Mouse (Mus musculus) cerebellum, adult 9-10 months (tissue): Measurements from ENCODE around the gene Fst.

Source experiments
- DNase-seq: peaks from one replicate; pipeline ENCODE4 v3.0.0; 2022

Gene Fst

DNA sequence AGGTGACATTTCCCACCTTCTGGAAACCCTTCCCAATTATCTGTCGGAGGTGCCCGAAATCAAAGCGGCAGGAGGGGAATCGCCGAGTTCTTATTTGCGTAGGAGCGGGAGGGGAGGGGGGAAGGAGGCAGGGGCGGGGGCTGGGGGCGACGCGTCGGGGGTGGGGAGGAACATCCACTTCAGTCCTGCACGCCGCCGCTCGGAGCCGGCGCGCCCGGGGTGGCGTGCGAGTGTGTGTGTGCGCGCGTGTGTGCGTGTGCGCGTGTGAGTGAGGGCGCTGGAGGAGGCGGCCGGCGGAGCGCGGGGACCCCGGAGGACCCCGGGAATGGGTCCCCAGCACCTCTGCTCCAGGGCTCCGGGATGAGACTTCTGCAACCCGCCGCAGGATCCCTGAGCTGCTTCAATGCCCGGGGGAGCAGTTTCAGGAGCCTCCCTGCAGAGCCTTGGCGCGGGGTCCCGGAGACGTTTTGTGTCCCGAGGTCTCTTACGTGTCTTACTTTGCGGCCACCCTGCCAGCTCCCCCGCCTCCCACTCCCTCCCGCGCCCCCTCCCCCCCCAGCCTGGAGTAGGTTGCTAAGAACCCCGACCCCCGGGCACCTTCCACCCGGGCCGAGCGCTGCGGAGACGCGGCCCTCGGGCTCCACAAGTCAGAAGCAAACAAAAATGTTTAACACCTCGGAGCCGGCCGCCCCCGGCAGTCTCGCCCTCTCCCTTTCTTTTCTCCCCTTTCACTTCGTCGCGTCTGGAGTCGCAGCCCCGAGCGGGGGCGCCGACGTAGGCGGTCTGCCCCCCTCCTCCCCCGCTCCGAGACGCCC is at the start of gene Fst:
TSS of gene Fst (minus strand) at position 66 of the 815 bp plus-strand sequence.
- no peak for DNase-seq

DNA sequence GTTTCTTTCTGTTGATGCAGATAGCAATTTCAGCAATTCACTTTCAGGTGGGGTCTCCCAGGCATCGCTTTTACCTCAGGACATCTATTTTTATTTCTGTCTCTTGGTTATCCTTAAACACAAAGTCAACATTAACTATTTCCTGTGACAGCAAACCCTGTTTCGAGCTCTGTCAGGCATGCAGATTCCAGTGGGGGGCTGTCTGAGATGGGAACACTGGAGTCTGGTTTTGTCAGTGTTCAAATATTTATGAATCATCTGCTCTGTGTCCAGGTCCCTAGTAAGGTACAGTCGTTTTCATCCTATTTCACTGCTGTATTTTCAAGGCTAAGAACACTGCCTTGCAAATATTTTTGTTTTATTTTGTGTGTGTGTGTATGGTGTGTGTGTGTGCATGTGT is 35.1 kb upstream of the Fst start:
- no peak for DNase-seq

GRCm38 (mm10) chr13:114488178-114488577 is 29.4 kb upstream of the Fst start:
- DNase-seq: no peak

DNA sequence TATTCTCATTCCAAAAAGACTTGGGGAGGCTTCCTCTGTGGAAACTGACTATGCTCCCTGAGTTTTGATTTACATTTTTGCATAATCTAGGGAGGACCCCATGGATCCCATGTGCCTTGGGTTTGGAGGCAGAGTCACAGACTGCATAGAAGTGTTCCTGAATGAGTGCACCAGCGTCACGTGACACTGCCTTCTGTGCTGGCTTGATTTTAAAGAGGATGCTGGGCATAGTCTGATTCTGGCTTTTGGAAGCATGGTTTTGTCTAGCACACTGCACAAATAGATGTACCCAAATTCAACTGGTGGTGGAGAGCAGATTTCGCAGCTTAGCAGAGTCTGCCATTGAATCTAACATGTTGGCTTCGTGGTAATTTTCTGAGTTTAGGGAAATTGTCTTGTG is 19.6 kb upstream of the Fst start:
- DNase-seq: no peak

- no peak for DNase-seq
These were observed 11.2 kb upstream of the Fst start for GRCm38 (mm10) chr13:114469945-114470344.

DNA sequence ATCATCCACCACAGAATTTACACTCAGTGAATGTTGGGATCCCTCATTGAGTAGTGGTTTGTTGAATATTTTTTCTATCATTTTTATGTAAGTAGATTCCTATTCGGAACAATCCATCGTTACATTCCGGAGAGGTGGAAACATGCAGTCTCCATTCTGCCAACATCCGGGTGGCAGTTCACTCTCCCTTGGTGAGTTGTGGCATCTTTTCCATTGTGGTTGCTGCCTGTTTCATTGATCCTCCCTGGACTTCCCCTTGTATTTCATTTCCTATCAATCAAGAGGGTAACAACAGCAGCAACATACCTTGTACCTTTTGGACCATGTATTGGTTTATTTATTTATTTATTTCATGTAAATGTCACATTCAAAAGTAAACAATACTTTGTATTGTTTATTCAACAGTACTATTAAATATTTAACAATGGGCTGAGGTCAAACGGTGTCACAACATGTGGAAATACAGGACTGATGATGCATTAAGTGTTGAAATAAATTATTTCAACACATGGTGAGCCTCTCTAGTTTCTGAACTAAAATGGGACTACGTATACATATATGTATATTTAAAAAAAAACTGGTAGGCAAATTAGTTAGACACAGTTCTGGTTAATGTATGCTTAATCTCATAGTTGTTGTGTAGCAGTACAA is 7.6 kb upstream of the Fst start:
- DNase-seq: no peak

GRCm38 (mm10) chr13:114465387-114465786 is 6.6 kb upstream of the Fst start:
- DNase-seq: no peak

DNA sequence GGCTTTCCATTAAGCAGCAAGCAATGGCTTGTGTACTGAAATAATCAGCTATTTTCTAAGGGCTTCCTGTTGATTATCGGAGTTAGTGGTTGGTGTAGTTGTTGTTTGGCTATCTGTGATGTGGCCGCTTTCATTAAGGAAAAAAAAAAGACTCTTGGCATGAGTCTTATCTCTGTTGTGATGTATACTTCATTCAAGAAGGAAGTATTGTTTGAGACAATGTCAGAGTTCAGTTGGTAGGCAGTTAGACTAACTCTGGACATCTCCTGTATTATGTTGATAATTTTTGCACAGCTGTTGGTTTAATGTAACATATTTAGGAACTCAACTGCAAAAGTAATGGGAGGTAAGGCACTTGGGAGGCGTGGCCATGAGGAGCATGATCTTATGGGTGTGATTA is 6.1 kb upstream of the Fst start:
- no peak for DNase-seq

DNA sequence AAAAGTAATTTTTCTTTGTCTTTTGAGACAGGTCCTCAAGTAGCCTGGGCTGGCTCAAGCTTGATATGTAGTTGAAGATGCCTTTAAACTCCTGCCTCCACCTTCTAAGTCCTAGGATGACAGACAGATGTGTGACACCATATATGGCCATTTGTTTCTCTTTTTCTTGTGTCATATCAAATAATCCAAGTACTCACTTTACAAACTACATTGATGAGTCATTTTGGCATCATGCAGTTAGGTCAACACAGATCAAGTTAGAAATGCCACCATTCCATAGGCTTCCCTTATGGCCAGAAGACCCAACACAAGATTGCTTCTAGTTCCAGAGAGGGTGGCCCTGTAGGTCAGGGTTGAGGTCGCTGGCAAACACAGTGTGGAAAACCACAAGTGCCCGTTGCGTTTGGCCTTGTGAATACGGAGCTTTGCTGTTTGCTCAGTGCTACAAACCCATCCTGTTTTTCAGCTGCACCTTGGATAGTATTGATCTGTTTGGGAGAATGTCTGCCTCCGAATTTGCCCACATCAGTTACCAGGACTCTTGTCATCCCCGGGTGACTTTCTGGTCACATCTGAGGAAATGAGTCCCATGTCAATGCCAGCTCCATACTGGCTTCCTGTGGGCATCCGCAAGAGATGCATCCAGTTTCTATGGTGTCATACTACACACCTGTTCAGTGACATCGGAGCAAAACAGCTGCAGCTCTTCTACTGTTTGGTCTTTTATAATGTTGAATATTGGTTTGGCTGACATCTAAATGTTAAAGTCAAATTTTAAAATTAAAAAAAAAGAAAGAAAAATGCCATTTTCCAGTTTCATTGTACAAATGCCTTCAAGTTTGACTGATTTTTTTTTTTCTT is 4.0 kb upstream of the Fst start:
- DNase-seq: no peak

DNA sequence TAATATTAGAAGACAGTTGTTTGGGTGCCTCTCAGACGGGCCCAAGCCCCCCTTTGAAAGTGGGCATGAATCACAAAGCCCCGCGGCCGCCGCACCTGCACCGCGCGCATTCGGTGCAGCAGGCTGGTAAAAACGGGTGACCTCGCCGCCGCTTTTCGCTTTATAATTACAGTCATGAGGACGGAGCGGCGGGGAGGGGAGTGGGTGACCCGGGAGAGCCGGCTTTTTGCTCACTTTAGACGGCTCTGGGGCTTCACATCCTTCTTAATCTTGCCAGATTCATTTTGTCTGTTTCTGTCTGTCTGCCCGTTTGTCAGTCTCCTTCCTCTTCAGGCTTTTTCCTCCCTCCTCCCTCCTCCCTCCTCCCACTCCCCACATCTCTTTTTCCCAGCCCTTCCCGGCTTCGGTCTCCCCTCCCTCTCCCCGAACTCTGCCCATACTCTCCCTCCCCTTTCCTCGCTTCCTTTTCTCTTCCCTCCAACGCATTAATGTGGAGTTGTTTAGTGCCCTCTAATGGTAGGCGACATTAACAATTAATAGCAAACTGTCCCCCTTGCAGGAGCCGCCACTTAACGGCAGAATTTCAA is 1.6 kb upstream of the Fst start:
- peak; percentile 67 for DNase-seq

- no peak for DNase-seq
These were observed 980 bp upstream of the Fst start for GRCm38 (mm10) chr13:114459701-114460160.

DNA sequence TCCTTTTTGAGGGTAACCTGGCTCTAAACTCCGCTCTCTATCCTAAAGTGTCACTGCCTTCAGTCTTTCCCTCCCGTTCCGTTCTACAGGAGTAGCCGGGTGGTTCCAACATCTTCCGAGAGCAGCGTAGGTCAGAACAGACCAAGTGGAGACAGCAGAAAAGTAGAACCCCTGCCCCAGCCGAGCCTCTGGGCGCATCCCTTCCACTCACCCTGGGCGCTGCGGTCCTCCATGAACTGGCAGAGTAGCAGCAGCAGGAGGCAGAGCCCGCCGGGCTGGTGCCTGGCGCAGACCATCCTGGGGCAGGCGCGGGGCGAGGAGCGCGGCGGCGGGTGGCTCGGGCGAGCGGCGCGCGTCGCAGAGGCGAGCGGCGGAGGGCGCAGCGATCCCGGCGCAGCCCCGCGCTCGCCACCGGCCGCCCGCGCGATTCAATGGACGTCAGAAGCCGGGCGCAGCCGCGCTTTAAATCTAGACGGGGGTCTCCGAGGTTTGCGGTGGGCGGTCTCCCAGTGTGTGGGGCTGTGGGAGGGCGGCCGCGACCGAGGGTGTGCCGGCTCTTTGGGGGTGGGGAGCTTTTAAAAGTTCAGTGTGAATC is 363 bp downstream of the Fst start:
- peak; percentile 6 for DNase-seq

DNA sequence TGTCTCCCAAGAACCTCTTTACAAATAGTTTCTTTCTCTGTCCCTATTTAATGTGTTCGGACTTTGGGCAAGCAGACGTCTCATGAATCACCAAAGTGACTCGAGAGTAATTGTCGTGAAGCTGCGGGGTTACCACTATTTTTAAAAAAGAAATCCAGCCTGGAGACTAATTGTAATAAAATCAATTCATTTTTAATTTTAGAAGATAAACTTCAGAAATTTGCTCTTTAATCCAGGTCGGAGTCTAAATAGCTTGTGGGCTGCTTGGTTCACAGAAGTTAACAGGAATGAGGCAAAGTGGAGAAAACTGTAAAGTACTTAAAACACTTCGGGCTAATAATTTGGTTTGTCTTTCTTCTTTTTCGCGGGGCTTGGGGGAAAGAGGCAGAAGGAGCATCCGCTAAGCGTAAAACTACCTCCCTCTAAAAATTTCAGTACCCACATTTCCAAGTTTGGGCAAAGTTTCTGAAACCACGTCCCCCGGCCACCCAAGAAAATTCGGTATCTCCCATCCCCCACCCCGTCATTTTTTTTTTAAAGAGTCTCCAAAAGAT is 1.1 kb downstream of the Fst start:
- DNase-seq: no peak

DNA sequence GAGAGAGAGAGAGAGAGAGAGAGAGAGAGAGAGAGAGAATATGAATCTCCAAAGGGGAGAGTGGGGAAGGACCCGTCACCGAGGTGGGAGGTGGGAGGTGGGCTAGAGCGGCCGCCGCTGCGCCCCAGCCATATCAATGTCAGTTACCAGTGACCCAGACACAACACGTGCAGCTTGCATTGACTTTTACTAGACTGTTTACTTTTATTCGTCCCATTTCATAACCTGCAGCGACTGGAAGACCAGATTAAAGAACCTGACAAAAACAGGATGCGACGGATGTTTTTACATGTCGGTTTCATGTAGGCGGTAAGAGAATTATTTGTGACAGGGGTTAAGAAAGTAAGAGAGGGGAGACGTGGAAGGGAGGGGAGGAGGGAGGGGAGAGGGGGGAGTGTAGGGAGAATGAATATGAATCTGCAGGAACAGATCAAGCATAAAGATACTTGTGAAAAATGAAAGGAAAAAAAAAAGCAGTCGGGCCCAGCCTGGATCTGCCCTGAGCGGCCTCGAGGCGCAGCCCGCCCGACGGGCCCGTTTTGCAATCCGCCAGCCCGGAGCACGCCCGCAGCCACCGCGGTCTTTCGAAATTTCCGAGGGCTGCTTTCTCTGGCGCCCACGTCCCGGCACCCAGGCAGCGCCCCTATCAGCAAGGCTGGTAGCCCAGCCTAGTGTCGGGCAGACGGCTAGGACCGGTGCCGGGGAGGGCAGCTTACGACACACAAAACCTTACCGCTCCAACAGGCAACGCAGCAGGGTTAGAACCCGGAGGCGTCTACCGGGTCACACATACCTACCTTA is 1.8 kb downstream of the Fst start:
- peak; percentile 5 for DNase-seq

DNA sequence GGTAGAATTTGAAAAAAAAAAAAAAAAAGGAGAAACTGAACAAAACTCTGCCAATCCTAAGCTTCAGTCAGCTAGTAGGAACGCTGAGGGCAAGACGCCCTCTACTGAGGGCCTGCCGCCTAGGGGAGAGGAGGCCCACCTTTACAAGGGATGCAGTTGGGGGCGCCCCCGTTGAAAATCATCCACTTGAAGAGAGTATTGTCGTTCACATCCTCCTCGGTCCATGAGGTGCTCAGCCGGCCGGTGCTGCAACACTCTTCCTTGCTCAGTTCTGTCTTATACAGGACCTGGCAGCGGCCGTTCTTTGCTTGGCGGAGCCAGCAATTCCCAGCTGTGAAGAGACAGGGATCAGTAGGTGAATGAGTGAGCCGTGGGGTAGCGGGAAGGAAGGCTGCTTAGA is 2.5 kb downstream of the Fst start:
- DNase-seq: no peak

DNA sequence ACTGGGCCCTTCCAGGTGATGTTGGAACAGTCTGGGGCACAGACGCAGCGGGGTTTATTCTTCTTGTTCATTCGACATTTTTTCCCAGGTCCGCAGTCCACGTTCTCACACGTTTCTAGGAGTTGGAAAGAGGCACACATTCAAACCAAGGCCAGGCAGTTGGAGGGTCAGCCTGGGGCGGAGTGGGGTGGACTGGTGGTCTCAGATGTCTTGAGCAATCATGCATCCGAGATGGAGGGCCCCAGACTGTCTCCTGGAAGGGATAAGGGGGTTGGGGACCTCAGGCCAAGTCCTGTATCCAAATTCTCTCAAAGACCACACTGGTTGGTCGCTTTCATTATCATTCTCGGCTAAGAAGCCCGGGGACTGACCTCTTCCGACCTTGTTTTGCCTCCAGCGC is 3.0 kb downstream of the Fst start:
- no peak for DNase-seq

GRCm38 (mm10) chr13:114447213-114447612 is 11.5 kb downstream of the Fst start:
- no peak for DNase-seq

GRCm38 (mm10) chr13:114432491-114432890 is 26.3 kb downstream of the Fst start:
- DNase-seq: no peak

GRCm38 (mm10) chr13:114425230-114425629 is 33.5 kb downstream of the Fst start:
- DNase-seq: no peak

- no peak for DNase-seq
These were observed 38.5 kb downstream of the Fst start for GRCm38 (mm10) chr13:114420235-114420634.

DNA sequence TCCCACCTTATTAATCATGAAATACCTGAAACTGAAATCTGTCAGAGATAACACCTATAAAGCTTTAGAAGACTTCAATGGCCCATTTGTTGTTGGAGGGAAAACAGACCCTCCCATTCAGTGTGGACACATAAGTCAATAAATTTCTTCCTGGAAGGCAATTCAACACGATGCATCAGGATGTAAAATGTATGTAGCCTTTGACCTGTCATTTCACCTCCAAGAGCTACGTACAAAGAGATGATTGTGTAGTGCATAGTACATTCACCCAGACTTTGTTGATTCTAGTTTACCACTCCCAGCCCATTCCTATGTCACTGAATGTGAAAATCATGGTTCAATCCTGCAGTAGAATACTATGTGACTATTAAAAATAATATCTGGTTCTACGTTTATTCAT is 39.4 kb downstream of the Fst start:
- DNase-seq: no peak

- DNase-seq: no peak
These were observed 46.4 kb downstream of the Fst start for GRCm38 (mm10) chr13:114412326-114412725.
